Mouse (Mus musculus) heart, postnatal 0 days (tissue): ENCODE measurements around the gene Cnnm4. TPM values are rescaled to one million over a fixed set of nuclear protein-coding genes. Genes with fewer than 3 reads are reported as not detected.
A peak's percentile ranks its signal among the peaks of the same experiment; 100 is the strongest.

Experiments used
- ATAC-seq: fragments of 200-750 bp; cut with Nextera tagmentation; 2 replicates; pipeline ENCODE4 v1.8.0; 2017; ENCODE audit warnings: low read depth, moderate number of reproducible peaks, moderate library complexity; ENCODE audit not compliant: insufficient read depth
- DNase-seq: peaks from one replicate; pipeline ENCODE4 v3.0.0-alpha.2; 2016; ENCODE audit warnings: low spot score
- H3K27ac ChIP-seq: fragments of 300-500 bp; sonication (generic); 2 replicates; pipeline ENCODE4 v1.5.1; 2014; ENCODE audit warnings: low read depth, mild to moderate bottlenecking
- H3K27me3 ChIP-seq: fragments of 300-500 bp; sonication (generic); 2 replicates; pipeline ENCODE4 v1.6.1; 2014; ENCODE audit warnings: low read length, mixed read lengths; ENCODE audit not compliant: control insufficient read depth, insufficient read depth
- H3K36me3 ChIP-seq: fragments of 300-500 bp; sonication (generic); replicated peaks from 2 replicates; pipeline ENCODE4 v1.6.1; 2014; ENCODE audit warnings: low read length, mixed read lengths; ENCODE audit not compliant: control insufficient read depth, insufficient read depth
- H3K4me1 ChIP-seq: fragments of 300-500 bp; sonication (generic); 2 replicates; pipeline ENCODE4 v1.6.1; 2014; ENCODE audit warnings: antibody characterized with exemption; ENCODE audit not compliant: control insufficient read depth, insufficient read depth
- H3K4me2 ChIP-seq: fragments of 300-500 bp; sonication (generic); 2 replicates; pipeline ENCODE4 v1.6.1; 2014; ENCODE audit warnings: low read depth, mild to moderate bottlenecking, low read length, moderate library complexity
- H3K4me3 ChIP-seq: fragments of 300-500 bp; sonication (generic); 2 replicates; pipeline ENCODE4 v1.5.1; 2014; ENCODE audit warnings: low read depth, low read length
- H3K9ac ChIP-seq: fragments of 300-500 bp; sonication (generic); replicated peaks from 2 replicates; pipeline ENCODE4 v1.6.1; 2014; ENCODE audit warnings: low read depth, low read length, mixed read lengths
- H3K9me3 ChIP-seq: fragments of 300-500 bp; sonication (generic); replicated peaks from 2 replicates; pipeline ENCODE4 v1.6.1; 2016; ENCODE audit warnings: low read length; ENCODE audit not compliant: control insufficient read depth
- CTCF ChIP-seq: IDR thresholded peaks from 2 replicates; pipeline ENCODE4 v1.5.1; 2016; ENCODE audit warnings: antibody characterized with exemption, control low read depth, low read depth
- EP300 ChIP-seq: IDR thresholded peaks from 2 replicates; pipeline ENCODE4 v1.6.1; 2016; ENCODE audit warnings: antibody characterized with exemption, low read depth
- WGBS: fragments of 180-500 bp; shearing (Covaris S2); extraction: QIAGEN DNeasy Blood & Tissue Kit; methylation state at CpG from one replicate; pipeline ENCODE4 v1.1.7; 2014; 5-methylcytosine and 5-hydroxymethylcytosine counted together
- polyA plus RNA-seq: library from polyadenylated mRNA; unstranded; fragments of >200 nt; fragmentation: Nextera tagmentation; extraction: Ambion mirVana; gene quantifications from 2 replicates; pipeline ENCODE4 v1.2.1, GENCODE M21; 2015
- total RNA-seq: library from RNA; depleted of rRNA; stranded (reverse); fragments of >200 nt; gene quantifications from 2 replicates; pipeline ENCODE4 v1.2.3, GENCODE M21; 2014; ENCODE audit warnings: low replicate concordance

The Cnnm4 gene
- total and polyA plus RNA-seq, 2 experiments from 2014 or later: 3.6 to 5.2 TPM

GRCm38 (mm10) chr1:36512089-36512965 lies 40.9 kb downstream of the Cnnm4 start:
- H3K4me3 ChIP-seq: peak overlapping the region; percentile 92
- DNase-seq (no peak), ATAC-seq (peak; percentile 52)
- WGBS: 1% methylated on average over 97 of the region's 126 CpGs
- H3K4me1 ChIP-seq: peaks cover 20% of the 10 kb centered on the region
- peak overlapping the region; percentile 99 for H3K4me2 ChIP-seq
- H3K9ac ChIP-seq: peak overlapping the region; percentile 87
- H3K36me3 ChIP-seq: 0 out of 2 replicates have a peak, but pooled peaks cover 11% of the 10 kb centered on the region
- no peaks in the 10 kb centered on the region for H3K9me3 ChIP-seq
- H3K27me3 ChIP-seq: no peaks in the 10 kb centered on the region
- no peak for TF ChIP-seq EP300
- no peak for TF ChIP-seq CTCF
- peak overlapping the region; percentile 99 for H3K27ac ChIP-seq

- Histone ChIP-seq H3K4me1 (peaks cover 20% of the 10 kb centered on the region), H3K27me3 (no peaks in the 10 kb centered on the region), H3K36me3 (peaks cover 15% of the 10 kb centered on the region; the same call in 1 of the 2 replicates), H3K9ac (peak overlapping the region; percentile 87), H3K27ac (peak overlapping the region; percentile 99), H3K4me3 (peak overlapping the region; percentile 92), H3K4me2 (peak overlapping the region; percentile 99), H3K9me3 (no peaks in the 10 kb centered on the region)
- ATAC-seq: no peak
- TF ChIP-seq CTCF: no peak
- no peak for TF ChIP-seq EP300
- 2% methylated on average over 16 of the region's 16 CpGs for WGBS
- no peak for DNase-seq
Measured at GRCm38 (mm10) chr1:36512966-36513280, 41.5 kb downstream of the Cnnm4 start.

GRCm38 (mm10) chr1:36513310-36513709 lies 41.9 kb downstream of the Cnnm4 start:
- DNase-seq (no peak), ATAC-seq (no peak)
- Histone ChIP-seq H3K4me3 (peak overlapping the region; percentile 92), H3K27ac (peak overlapping the region; percentile 99), H3K36me3 (peaks cover 18% of the 10 kb centered on the region; the same call in 1 of the 2 replicates), H3K4me1 (peaks cover 20% of the 10 kb centered on the region), H3K9ac (peak overlapping the region; percentile 87), H3K27me3 (no peaks in the 10 kb centered on the region), H3K4me2 (peak overlapping the region; percentile 99), H3K9me3 (no peaks in the 10 kb centered on the region)
- 4% methylated on average over 1 of the region's 1 CpGs for WGBS
- TF ChIP-seq EP300: no peak
- no peak for TF ChIP-seq CTCF

GRCm38 (mm10) chr1:36513718-36514117 lies 42.3 kb downstream of the Cnnm4 start:
- Histone ChIP-seq H3K9me3 (no peaks in the 10 kb centered on the region), H3K4me2 (peak overlapping the region; percentile 99), H3K9ac (no peak overlapping the region), H3K4me3 (peak overlapping the region; percentile 92), H3K4me1 (peaks cover 20% of the 10 kb centered on the region), H3K27me3 (no peaks in the 10 kb centered on the region), H3K36me3 (peaks cover 22% of the 10 kb centered on the region; the same call in 1 of the 2 replicates), H3K27ac (no peak overlapping the region)
- 53% methylated on average over 2 of the region's 2 CpGs for WGBS
- DNase-seq: no peak
- TF ChIP-seq CTCF (peak; percentile 45), EP300 (no peak)
- no peak for ATAC-seq

- H3K36me3 ChIP-seq: peaks cover 66% of the 10 kb centered on the region
- H3K27me3 ChIP-seq: no peaks in the 10 kb centered on the region
- no peak overlapping the region; the same call in 1 of the 2 replicates for H3K9ac ChIP-seq
- no peak overlapping the region for H3K4me2 ChIP-seq
- 52% methylated on average over 3 of the region's 3 CpGs for WGBS
- ATAC-seq (peak; percentile 39; the same call in 1 of the 2 replicates), DNase-seq (no peak)
- H3K4me3 ChIP-seq: no peak overlapping the region
- peaks cover 20% of the 10 kb centered on the region for H3K4me1 ChIP-seq
- H3K27ac ChIP-seq: no peak overlapping the region
- TF ChIP-seq CTCF (no peak), EP300 (no peak)
- no peaks in the 10 kb centered on the region for H3K9me3 ChIP-seq
Measured at GRCm38 (mm10) chr1:36518259-36518658, 46.8 kb downstream of the Cnnm4 start.
